Mouse (Mus musculus) gastrocnemius, adult 8-10 months (tissue): Measurements from ENCODE around the gene Lmod2. TPM values are rescaled to one million over a fixed set of nuclear protein-coding genes. Genes with fewer than 3 reads are reported as not detected.

Experiments
- DNase-seq, 2 experiments: peaks; one replicate each; pipeline ENCODE4 v3.0.0; 2022; ENCODE audit warnings: low spot score in 2 of 2
- total RNA-seq, 4 experiments: library from RNA; stranded (reverse); gene quantifications; 2 replicates each; pipeline ENCODE4 v1.2.4; 2022

Lmod2 gene
- total RNA-seq, result 100 to 1,000 TPM; 142 to 191 (median 167) TPM

- peak in 1 of 2 experiments; percentile 35 for DNase-seq
These were observed at the start of gene Lmod2 for GRCm38 (mm10) chr6:24597500-24597899. Gene Lmod2, plus strand, starts transcription at chr6:24597762.

GRCm38 (mm10) chr6:24549801-24550200 lies 47.8 kb upstream of the Lmod2 start:
- no peak for DNase-seq

GRCm38 (mm10) chr6:24552046-24552445 lies 45.5 kb upstream of the Lmod2 start:
- peak in 1 of 2 experiments; percentile 45 for DNase-seq

- no peak for DNase-seq
These were observed 43.0 kb upstream of the Lmod2 start for GRCm38 (mm10) chr6:24554427-24555086.

GRCm38 (mm10) chr6:24555488-24555887 lies 42.1 kb upstream of the Lmod2 start:
- DNase-seq, result no peak

GRCm38 (mm10) chr6:24564081-24564480 lies 33.5 kb upstream of the Lmod2 start:
- no peak for DNase-seq

GRCm38 (mm10) chr6:24564886-24565285 lies 32.7 kb upstream of the Lmod2 start:
- no peak for DNase-seq

- DNase-seq, result no peak
These were observed 28.6 kb upstream of the Lmod2 start for GRCm38 (mm10) chr6:24568963-24569362.

GRCm38 (mm10) chr6:24569711-24570110 lies 27.9 kb upstream of the Lmod2 start:
- DNase-seq, result no peak

- no peak for DNase-seq
These were observed 27.3 kb upstream of the Lmod2 start for GRCm38 (mm10) chr6:24570278-24570677.

- DNase-seq, result no peak
These were observed 26.4 kb upstream of the Lmod2 start for GRCm38 (mm10) chr6:24571126-24571525.

- no peak for DNase-seq
These were observed 25.1 kb upstream of the Lmod2 start for GRCm38 (mm10) chr6:24572431-24572830.

GRCm38 (mm10) chr6:24573319-24573718 lies 24.2 kb upstream of the Lmod2 start:
- DNase-seq, result no peak

GRCm38 (mm10) chr6:24583456-24583855 lies 14.1 kb upstream of the Lmod2 start:
- peak; percentile 30 to 44 for DNase-seq

GRCm38 (mm10) chr6:24585431-24586310 lies 11.9 kb upstream of the Lmod2 start:
- no peak for DNase-seq

GRCm38 (mm10) chr6:24586885-24587284 lies 10.7 kb upstream of the Lmod2 start:
- peak; percentile 57 to 66 for DNase-seq

GRCm38 (mm10) chr6:24590282-24590681 lies 7.3 kb upstream of the Lmod2 start:
- DNase-seq, result no peak

- no peak for DNase-seq
These were observed 5.9 kb upstream of the Lmod2 start for GRCm38 (mm10) chr6:24591525-24592218.

GRCm38 (mm10) chr6:24599179-24599578 lies 1.6 kb downstream of the Lmod2 start:
- DNase-seq, result no peak

GRCm38 (mm10) chr6:24599639-24600038 lies 2.1 kb downstream of the Lmod2 start:
- DNase-seq, result no peak

GRCm38 (mm10) chr6:24600134-24600533 lies 2.6 kb downstream of the Lmod2 start:
- DNase-seq, result no peak

- no peak for DNase-seq
These were observed 3.2 kb downstream of the Lmod2 start for GRCm38 (mm10) chr6:24600726-24601125.
